Mouse (Mus musculus) retina, adult 2 months (tissue): ENCODE measurements at regions not wholly inside any gene's neighbourhood (a gene's known extent, or its start where the extent isn't known, plus 50 kb on each side); places are given as distances from the start of the nearest gene placed in this dataset.

Experiments used
- DNase-seq: peaks from one replicate; pipeline ENCODE4 v3.0.0-alpha.2; 2012; ENCODE audit warnings: low read depth, low spot score

DNA sequence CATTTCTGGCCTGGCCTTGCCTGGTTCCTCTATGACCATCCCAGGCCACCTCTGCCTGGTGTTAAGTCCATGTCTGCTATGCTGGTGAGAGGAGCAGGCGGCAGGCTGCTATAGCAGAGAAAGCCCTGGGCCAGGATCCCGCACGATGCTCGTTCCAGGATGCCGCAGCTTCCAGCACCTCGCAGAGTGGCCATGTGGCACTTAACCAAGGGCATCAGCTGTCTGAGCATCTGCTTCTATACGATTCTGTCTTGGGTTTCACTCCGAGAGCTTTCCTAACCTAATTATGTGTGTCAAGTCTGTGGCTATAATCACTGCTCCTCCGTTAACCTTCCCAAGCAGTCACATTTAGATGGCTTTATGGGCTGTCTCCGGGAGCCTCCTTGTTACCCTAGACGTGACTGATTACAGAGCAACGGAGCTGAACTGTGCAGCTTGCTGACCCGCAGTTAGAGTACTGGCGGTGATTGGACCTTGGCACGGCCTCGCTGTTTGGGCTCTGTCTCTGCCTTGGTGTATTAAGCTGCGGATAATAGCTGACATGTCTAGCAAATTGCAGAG is 64.4 kb downstream of the Ackr3 start:
- DNase-seq = no peak

DNA sequence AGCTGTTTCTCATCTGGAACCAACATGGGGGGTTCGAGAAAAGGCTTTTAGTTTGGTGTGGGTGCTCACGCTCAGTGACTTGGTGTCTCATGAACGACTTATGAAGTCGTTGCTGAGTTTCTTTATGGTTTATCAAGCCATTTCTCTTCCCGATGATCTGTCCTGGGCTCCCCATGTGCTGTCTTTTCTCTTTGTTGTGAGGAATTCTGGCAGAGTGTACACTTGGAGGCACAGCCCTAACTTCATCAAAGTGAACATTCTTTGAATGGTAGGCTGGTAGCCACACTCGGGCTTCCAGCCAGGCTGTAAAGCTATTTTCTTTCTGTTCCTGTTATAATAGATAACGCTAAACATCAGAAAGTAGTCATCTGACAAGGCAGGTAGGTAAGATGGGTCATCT is 65.2 kb downstream of the Ackr3 start:
- no peak for DNase-seq

DNA sequence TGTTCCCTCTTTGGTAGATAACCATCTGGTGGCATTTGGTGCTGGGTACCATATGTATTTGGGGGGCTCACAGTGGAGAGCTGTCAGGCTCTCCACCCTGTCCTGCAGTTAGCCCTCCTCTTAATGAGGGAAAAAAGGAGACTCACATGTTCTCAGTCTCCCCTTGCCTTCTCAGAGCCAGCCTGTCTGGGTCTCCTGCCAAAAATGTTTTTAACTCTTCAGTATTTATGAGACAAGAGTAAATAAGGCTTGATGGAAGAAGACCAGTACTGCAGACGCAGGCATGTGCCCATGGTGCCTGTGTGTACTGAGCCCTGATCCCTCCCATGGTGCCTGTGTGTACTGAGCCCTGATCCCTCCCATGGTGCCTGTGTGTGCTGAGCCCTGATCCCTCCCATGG is 66.1 kb downstream of the Ackr3 start:
- DNase-seq = no peak

DNA sequence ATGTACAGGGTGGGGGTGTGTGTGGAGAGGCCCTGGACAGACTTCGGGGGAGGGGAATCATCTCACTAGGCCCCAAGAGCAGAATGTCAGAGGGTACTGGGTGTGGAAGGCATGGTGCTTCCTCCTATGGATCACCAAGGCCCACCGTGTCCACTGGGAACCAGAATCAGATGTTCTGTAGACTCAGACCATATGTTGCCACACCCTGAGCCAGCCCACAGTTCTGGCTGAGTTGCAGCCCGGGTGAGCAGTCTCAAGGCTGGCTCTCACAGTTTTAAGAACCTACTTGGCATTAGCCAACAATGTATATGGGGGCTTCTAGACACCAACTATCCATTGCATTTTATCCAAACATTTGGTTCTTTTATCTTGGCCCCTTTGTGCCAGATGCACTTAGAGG is 67.5 kb downstream of the Ackr3 start:
- DNase-seq = no peak

DNA sequence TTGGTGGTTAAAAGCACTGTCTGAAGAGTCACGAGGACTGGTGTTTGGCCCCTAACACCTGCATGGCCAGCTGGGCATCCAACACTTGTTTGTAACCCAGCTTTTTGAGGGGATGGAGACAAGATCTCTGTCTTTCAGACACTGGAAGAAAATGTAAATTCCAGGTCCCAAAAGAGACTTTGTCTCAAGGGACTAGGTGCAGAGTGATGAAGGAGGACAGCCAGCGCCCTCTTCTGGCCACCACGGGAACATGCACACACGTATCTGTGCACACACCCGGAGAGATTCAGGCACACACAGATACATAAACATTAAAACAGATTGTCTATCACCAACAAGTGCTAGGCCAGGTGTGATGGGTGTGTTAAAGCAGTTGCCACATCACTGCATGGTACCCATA is 68.6 kb downstream of the Ackr3 start:
- DNase-seq = no peak

DNA sequence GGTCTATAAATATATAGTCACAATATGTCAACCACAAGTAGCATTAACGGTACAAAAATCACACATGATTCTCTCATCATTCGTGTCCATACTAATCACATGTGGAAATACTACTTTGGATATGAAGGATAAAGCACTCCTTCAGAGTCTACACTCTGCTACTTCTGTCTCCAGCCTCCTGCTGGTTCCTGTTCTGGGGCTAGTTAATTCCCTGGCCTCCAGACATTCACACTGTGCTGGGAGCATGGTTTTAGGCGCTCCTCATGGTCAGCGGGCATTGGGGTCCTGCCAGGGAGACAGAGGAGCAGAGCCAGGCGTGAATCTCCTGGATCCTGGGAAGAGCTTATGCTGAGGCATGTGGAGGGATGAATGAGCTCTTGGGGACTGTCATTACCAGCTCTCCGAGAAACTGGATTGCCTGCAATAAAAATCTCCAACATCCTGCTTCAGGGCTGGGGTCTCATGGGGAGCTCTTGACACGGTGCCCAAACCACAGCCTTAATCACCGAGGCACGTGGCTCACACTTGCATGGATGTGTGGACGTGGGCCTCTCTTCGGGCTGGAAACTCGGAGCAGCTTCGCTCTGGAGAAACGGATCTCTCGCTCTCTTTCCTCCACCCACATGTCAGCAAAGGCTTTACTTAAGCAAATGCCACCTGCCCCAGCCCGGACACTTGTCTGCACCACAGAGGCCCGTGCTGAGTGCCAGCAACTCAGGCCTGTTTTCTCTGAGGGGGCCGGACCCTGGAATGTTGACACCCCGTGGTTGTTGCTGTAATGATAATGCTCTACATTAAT is 69.2 kb downstream of the Ackr3 start:
- no peak for DNase-seq

DNA sequence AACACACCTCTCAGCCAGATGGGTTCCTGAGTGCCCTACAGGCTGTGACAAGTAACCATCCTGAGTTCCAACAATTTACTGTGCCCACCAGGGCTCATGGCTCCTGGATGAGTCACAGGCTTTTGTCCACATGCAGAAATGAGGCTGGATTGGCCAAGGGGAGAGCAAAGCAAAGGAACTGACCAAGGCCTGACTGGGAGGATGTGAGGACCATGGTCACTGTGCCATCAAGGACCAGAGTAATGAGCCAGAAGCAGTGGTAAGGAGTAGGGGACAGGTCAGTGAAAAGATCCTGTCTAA is 69.8 kb downstream of the Ackr3 start:
- DNase-seq = no peak

DNA sequence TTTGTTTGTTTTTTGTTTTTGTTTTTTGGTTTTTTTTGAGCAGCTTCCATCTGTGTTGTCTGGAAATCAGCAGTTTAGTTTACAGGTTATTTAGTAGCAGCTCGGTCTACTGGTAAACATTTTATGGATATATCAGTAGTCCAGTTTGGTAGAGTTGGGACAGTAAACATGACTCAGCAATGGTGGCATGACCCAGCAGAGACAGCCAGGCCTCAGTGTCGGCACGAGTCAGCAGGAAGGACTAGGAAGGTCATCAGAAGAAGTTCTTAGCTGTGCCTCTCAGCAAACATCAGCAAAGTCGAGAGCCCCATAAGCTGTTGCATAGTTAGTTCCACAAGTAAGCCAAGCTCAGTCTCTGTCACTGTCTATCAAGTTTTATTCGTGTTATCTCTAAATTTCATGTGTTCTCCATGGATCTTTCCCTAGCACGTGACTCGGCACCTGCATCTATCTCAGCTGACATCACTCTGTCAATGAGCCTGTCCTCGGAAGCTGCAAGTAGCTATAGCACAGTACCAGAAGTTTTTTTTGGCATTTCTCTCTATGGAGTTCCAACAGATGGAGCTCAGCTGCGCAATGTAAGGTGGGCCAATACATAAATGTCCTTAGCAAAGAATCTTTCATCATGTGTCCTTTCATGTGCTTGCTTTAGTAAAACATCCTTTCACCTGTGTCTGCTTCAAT is 71.3 kb downstream of the Ackr3 start:
- DNase-seq = no peak

DNA sequence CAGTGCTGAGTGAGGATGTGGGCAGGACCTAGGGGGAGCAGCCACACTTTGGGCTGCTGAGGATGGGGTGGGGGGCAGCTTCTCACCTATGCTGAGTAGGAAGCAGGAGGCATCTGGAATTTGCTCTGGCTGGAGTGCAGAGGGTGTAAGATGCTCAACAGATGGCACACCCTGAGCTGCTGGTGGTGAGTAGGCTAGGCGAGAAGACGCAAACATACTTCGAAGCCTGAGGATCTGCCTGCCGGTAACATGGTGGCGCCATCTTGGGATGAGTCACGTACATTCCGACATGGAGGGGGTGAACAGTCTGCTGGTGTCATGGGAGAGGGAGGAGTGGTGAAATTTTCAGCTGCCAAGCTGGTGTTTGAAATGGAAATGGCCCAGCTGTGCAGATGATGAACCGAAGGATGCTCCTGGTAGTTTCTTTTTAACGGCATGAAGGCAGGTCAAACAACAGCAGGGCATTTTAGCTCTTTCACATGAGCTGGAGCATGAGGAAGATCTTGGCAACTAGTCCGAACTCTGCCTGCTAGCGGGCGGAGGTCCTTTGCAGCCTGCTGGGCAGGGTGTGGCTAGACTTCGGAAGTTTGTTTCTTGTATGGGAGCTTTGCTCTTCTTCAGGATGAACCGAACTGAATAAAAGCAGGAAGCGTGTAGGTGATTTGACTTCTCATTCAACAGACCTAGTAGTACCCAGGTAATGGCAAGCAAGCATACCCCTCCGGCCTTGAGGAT is 72.2 kb downstream of the Ackr3 start:
- DNase-seq = no peak

DNA sequence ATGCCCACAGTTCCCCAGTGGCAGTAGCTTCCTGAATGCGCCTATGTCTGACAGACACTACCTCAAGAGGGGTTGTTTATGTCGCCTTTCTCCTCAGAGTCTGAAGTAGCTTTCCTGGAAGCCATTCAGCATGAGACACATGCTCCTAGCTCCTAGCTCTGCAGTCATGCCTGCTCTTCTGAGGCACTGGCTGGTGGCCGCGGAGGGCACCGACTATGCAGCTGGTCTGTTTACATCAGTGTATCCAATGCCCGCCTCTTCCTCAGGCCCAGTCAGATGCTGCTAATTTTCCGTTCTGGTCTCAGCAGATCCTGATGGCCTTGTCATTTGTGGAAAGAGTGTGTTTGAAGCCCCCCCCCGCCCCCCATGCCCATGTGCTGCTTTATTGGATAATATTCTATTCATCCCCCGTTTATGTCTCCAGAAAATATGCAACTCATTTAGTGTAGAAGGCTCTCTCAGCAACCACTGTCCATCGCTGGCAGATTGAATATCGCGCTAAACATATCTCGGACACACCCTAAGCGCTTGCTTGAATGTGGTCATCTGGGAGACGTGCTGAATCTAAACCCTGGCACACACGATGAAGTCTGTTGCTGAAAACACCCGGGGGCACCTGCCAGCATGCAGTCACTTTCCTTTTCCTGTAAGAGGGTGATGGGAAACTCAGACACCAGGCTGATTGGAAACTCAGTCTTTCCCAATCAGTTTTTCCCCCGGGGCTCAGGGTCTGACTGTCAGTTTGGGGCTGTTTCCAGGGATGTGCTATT is 73.9 kb downstream of the Ackr3 start:
- no peak for DNase-seq

DNA sequence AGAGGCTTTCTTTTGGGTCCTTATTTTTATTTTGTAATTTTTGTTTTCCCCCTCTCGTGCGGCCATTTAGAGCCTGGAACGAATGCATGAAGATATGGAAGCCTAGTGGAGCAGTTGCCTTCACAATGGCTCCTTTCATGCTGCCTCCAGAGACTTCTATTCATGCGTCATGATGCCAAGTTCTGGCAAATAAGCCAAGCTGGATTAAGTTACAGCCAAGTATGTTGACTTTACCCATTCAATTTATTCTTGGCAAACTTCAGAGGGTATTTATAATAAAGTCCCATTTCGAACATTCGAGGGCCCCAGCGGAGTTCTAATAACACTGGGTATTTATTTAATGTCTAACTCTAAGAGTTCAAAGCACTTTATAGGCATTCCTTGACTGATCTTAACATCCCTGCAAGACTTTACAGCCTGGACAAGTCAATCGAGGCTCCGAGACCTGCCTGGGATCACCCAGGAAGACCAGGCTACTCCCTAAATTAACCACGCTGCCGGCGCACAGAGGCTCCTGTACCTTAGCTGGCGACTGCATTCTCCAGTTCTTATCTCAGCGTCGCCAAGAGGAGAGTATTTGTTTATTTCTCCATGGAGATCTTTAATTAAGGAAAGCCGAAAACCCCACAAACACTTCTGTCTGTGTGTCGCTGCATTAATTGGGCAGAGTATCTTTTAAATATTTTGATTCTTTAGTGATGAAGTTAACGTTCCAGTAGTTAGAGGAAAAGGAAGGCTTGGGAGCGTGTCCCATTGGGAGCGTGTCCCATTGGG is 75.5 kb downstream of the Ackr3 start:
- DNase-seq = no peak

DNA sequence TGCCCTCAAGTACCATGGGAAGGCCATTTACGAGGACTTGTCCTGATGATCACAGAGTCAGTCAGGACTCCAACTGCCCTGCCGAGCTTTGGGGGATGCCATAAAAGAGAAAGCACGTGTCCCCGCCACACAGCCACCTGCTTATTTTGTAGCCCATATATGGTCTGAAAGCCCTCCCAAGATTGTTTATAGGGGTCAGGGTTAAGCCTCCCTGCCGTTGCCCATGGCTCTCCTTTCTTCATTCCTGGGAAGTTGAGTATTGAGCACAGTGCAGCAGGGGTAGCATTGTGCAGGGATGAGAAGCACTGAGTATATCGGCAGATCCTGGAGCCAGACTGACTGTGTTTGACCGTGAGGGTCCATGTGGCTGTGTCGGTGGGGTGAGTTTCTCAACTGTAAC is 76.4 kb downstream of the Ackr3 start:
- DNase-seq = no peak

DNA sequence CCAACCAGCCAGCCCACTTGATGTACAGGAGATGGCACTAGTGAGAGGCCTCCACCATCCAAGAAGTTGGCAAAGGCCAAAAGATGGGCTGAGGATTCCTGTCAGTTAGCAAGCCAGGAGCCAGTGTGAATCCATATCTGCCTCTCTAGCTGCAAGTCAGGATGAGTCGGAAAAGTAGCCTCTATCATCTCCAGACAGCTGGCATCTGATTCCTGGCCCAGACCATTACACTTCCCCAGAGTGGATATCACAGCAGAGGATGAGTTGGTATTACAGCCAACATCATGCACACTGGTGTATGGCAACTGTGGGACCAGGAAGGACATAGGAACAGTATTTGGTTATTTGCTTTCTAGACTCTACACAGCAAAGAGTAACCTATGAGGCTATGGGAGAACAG is 77.5 kb downstream of the Ackr3 start:
- DNase-seq = no peak

DNA sequence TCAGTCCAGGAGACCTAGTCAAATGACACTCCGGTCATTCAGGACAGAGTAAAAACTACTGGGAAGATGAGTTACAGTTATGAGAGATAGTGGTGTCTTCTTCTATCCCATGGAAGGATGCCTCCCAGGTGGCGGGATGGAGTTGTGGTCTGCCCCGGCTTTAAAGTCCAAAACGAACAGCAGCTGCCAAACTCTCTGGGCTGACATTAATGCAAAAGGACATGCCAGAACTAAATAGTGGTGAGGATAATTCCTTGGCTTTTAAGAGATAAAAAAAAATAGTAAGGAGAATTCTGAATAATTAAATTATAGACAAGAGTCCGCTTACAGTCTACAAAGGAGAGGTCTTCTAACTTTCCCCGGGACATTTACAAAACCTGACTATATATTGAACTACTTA is 78.2 kb downstream of the Ackr3 start:
- no peak for DNase-seq

DNA sequence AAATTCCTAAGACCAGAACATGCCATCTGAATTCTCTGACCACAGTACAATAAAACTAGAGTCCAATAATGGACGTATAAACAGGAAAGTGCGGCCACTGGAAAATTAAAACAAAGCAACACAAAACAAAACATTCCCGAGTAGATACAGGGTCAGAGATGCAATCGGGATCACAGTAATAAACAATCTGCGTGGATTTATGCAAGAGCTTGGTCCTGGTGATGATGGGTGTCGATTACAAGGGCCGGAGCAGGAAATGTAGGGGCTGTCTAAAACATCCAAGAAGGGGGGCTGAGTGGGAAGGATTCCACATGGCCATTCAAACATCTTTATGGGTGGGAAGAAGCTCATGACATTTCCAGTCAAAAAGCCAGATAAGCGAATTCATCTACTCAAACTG is 78.6 kb downstream of the Ackr3 start:
- DNase-seq = no peak

DNA sequence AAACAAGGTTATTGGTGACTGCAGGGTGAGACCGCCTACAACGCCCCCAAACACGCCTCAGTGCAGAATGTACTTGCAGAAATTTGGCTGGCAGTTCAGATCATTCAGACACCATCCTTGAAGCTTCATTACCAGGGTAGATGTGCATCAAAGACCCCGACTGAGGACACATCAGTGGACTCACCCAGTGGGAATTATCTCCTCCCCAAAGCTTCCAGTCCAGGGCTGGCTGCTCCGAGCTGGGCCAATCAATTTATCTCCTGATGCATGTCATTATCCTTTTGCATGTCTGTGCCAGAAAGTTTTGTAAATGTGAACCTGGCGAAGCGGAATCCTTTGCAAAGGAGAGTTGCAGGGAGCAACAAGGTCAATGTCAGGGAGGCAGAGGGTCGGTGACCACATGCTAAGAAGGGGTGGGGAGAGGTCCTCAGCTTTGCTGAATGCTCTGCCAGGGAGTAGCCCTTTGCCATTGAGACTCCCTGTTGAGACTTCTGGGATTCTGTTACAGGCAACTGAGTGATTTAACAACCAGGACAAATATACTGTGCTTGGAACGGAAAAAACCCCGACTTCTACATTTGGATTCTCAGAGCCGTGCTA is 79.5 kb downstream of the Ackr3 start:
- no peak for DNase-seq

DNA sequence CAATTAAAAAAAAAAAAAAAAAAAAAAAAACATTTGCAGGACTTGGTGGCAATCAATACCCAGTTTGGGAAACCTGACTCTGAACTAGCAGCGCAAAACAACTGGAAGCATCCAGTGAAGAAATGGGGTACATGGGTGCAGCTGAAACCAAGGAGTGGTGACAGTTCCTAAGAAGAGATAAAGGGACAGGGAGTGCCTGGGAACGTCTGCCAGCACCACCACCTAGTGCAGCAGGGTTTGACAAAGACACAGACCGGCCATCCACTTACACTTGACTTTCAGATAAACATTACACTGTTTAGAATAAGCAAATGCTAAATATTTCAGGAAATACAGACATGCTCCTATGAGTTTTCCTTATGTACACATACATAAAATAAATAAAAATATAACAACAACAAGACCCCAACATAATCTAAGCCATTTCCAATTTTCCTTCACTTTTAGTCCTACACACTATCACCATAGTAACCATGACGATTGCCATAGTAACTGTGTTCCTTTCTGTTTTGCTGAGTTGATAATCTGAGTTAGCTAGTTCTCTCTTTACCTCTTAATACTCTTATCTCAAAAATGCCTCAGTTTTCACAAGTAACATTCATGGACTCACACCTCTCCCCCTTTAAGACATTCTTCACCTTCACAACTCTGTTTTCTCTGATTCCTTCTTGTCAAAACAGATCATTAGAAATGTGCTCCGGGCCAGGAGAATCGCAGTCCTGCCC is 80.3 kb downstream of the Ackr3 start:
- no peak for DNase-seq

DNA sequence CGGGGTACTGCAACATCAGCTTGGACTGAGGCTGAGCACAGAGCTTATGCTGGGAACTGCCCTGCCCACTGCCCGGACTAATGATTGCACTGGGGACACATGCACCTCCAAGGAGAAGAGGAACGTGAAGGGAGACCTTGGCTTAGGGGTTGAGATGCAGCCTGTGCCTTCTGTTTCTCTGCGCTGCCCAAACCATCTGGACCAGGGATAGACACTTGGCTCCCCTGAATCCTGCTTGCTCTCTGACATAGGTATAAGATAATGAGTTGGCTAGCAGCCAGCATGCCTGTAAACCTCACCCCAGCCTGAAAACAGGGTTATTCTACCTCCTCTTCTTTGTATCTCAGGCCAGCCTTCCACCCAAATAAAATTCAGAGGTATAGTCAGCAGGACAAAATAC is 81.5 kb downstream of the Ackr3 start:
- DNase-seq = no peak

DNA sequence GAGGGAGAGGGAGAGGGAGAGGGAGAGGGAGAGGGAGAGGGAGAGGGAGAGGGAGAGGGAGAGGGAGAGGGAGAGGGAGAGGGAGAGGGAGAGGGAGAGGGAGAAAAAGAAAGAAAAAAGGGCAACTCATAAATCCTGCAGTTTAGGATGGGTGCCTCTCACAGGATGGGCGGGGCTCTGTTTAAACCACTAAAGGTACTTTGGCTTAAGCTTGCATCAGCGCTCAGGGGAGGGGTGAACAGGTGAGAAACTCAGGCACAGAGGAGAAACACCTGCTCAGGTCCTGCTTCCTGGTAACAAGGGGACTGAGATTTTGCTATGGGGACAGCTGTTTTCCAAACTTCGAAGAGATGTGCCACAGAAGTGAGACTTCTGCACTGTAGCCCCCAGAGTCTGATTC is 83.5 kb downstream of the Ackr3 start:
- no peak for DNase-seq
